Mouse (Mus musculus): ENCODE data around the gene Stk38.

GRCm38 (mm10) chr17:29030321-29031034, 22.7 kb upstream of the Stk38 start:
- no peak for TF ChIP-seq MAX (IDR thresholded peaks at IDR 0.05; ENCODE audit: low read length)
- TF ChIP-seq POLR2A (IDR thresholded peaks at IDR 0.05; ENCODE audit: low read depth, low read length): no peak
- peak in 1 of 2 experiments; percentile 55; a peak in 2 of 4 replicates for TF ChIP-seq CTCF (conservative IDR thresholded peaks at IDR 0.05 in 1 of 2, IDR thresholded peaks at IDR 0.05 in 1 of 2; ENCODE audit: low read depth in 2 of 2, low read length in 2 of 2)
- TF ChIP-seq EP300 (IDR thresholded peaks at IDR 0.05; ENCODE audit: low read length): no peak
- no peak for TF ChIP-seq PAX5 (IDR thresholded peaks at IDR 0.05; ENCODE audit: low read length)

Data from CH12.LX (cell line).